Mouse (Mus musculus) liver, embryonic 14.5 days (tissue): ENCODE measurements around the gene Dnase1l2. TPM values are rescaled to one million over a fixed set of nuclear protein-coding genes. Genes with fewer than 3 reads are reported as not detected.

ENCODE experiments used
- ATAC-seq: fragments of 200-750 bp; cut with Nextera tagmentation; 2 replicates; pipeline ENCODE4 v1.8.0; 2017; ENCODE audit warnings: moderate number of reproducible peaks, mild to moderate bottlenecking, moderate library complexity; ENCODE audit not compliant: insufficient read depth
- DNase-seq, 3 experiments: peaks; one replicate each; pipeline ENCODE4 v3.0.0-alpha.2; 2012 to 2013; ENCODE audit warnings: low read depth in 3 of 3, low spot score in 3 of 3
- H3K27ac ChIP-seq: fragments of 300-500 bp; sonication (generic); 2 replicates; pipeline ENCODE4 v1.5.1; 2014; ENCODE audit warnings: moderate library complexity, mild to moderate bottlenecking, control low read depth, inconsistent platforms
- H3K27me3 ChIP-seq: fragments of 300-500 bp; sonication (generic); 2 replicates; pipeline ENCODE4 v1.6.1; 2014; ENCODE audit warnings: mild to moderate bottlenecking, low read length, moderate library complexity; ENCODE audit not compliant: control insufficient read depth, insufficient read depth
- H3K36me3 ChIP-seq: fragments of 300-500 bp; sonication (generic); replicated peaks from 2 replicates; pipeline ENCODE4 v1.6.1; 2014; ENCODE audit warnings: low read depth; ENCODE audit not compliant: control insufficient read depth, insufficient read depth
- H3K4me1 ChIP-seq, 2 experiments: fragments of 200-500 bp in 1 of 2; fragments of 300-500 bp in 1 of 2; sonication (generic) in 1 of 2; replicated peaks; 2 replicates each; pipeline ENCODE4 v1.6.1; 2012 to 2014; ENCODE audit warnings: antibody characterized with exemption in 1 of 2, inconsistent platforms in 1 of 2, low read length in 1 of 2; ENCODE audit not compliant: control insufficient read depth in 2 of 2, insufficient read depth in 2 of 2
- H3K4me2 ChIP-seq: fragments of 300-500 bp; sonication (generic); 2 replicates; pipeline ENCODE4 v1.6.1; 2014; ENCODE audit warnings: low read depth, mild to moderate bottlenecking, control low read depth, moderate library complexity
- H3K4me3 ChIP-seq, 2 experiments: fragments of 200-500 bp in 1 of 2; fragments of 300-500 bp in 1 of 2; sonication (generic) in 1 of 2; 2 replicates each; pipeline ENCODE4 v1.5.1; 2012 to 2014; ENCODE audit warnings: low read depth in 2 of 2, low read length in 2 of 2, mild to moderate bottlenecking in 2 of 2, control low read depth in 1 of 2, inconsistent platforms in 1 of 2, moderate library complexity in 1 of 2; ENCODE audit not compliant: insufficient read depth in 1 of 2
- H3K9ac ChIP-seq: fragments of 300-500 bp; sonication (generic); replicated peaks from 2 replicates; pipeline ENCODE4 v1.6.1; 2014; ENCODE audit warnings: mild to moderate bottlenecking, control low read depth, moderate library complexity
- H3K9me3 ChIP-seq: fragments of 300-500 bp; sonication (generic); 2 replicates; pipeline ENCODE4 v1.6.1; 2016; ENCODE audit warnings: low read length, mixed read lengths; ENCODE audit not compliant: control insufficient read depth
- CTCF ChIP-seq: IDR thresholded peaks from 2 replicates; pipeline ENCODE4 v1.5.1; 2016; ENCODE audit warnings: antibody characterized with exemption, low read depth, control low read depth
- EP300 ChIP-seq: IDR thresholded peaks from 2 replicates; pipeline ENCODE4 v1.6.1; 2016; ENCODE audit warnings: antibody characterized with exemption, low read depth
- WGBS: fragments of 180-500 bp; shearing (Covaris S2); extraction: QIAGEN DNeasy Blood & Tissue Kit; methylation state at CpG from one replicate; pipeline ENCODE4 v1.1.7; 2014; ENCODE audit not compliant: insufficient replicate concordance; 5-methylcytosine and 5-hydroxymethylcytosine counted together
- polyA plus RNA-seq, 2 experiments: library from polyadenylated mRNA; depleted of rRNA in 1 of 2; stranded (reverse) in 1 of 2; unstranded in 1 of 2; fragments of >200 nt; fragmentation: Nextera tagmentation in 1 of 2; extraction: Ambion mirVana in 1 of 2; gene quantifications; 2 replicates each; pipeline versions ENCODE4 v1.2.1 to v1.2.3; 2012 to 2014

Gene Dnase1l2
- polyA plus RNA-seq, 2 experiments = 0.46 to 2.1 TPM

DNA sequence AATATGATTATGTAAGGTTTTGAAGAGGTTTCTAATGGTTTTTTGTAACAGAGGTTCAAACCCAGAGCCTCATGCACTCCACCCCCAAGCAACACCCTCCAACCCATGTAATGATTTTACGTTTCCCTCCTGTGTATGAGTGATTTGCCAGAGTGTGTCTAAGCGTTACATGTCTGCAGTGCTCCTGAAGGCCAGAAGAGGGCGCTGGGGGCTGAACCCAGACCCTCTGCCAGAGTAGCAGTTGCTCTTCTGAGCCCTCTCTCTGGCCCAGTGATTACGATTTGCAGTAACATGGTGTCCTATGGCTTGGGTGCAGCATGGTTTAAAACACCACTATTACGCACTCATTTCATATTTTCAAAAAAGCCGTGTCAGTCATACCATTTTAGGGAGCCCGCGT lies 51.8 kb downstream of the Dnase1l2 start:
- DNase-seq (no peak), ATAC-seq (no peak)
- peaks cover 48% of the 10 kb centered on the region for H3K36me3 ChIP-seq
- 75% methylated on average over 8 of the region's 8 CpGs for WGBS
- no peak overlapping the region for H3K4me3 ChIP-seq
- H3K27me3 ChIP-seq = no peaks in the 10 kb centered on the region
- H3K9me3 ChIP-seq = no peaks in the 10 kb centered on the region
- no peaks in the 10 kb centered on the region for H3K4me1 ChIP-seq
- H3K4me2 ChIP-seq = no peak overlapping the region
- no peak overlapping the region for H3K27ac ChIP-seq
- TF ChIP-seq CTCF (peak; percentile 81), EP300 (no peak)
- no peak overlapping the region for H3K9ac ChIP-seq

Other genes starting within 250 kb of the Dnase1l2 start
- 14.1 TPM in 2 replicates for gene Tbc1d24, start 237.5 kb downstream of the Dnase1l2 start, polyA plus RNA-seq (2012; rRNA removed)
- gene Tbc1d24, start 237.5 kb downstream of the Dnase1l2 start, polyA plus RNA-seq (2014; fragmentation: Nextera tagmentation; extraction: Ambion mirVana) = 4.9 and 5.4 TPM in 2 replicates
- 0.59 and 0.64 TPM in 2 replicates for gene Ntn3, start 233.6 kb downstream of the Dnase1l2 start, polyA plus RNA-seq (2012; rRNA removed)
- gene Ntn3, start 233.6 kb downstream of the Dnase1l2 start, polyA plus RNA-seq (2014; fragmentation: Nextera tagmentation; extraction: Ambion mirVana) = 0.45 and 0.69 TPM in 2 replicates
- gene Tedc2, start 222.3 kb downstream of the Dnase1l2 start, polyA plus RNA-seq (2012; rRNA removed) = 18.3 and 21.1 TPM in 2 replicates
- 7.7 and 7.9 TPM in 2 replicates for gene Tedc2, start 222.3 kb downstream of the Dnase1l2 start, polyA plus RNA-seq (2014; fragmentation: Nextera tagmentation; extraction: Ambion mirVana)
- 34.0 and 36.9 TPM in 2 replicates for gene Ccnf, start 191.6 kb downstream of the Dnase1l2 start, polyA plus RNA-seq (2012; rRNA removed)
- 69.5 and 71.7 TPM in 2 replicates for gene Ccnf, start 191.6 kb downstream of the Dnase1l2 start, polyA plus RNA-seq (2014; fragmentation: Nextera tagmentation; extraction: Ambion mirVana)
- gene Abca17, start 92.0 kb downstream of the Dnase1l2 start, polyA plus RNA-seq (2012; rRNA removed) = 0.04 TPM in 1 of 2 replicates, not detected in the other
- not detected in 2 replicates for gene Abca17, start 92.0 kb downstream of the Dnase1l2 start, polyA plus RNA-seq (2014; fragmentation: Nextera tagmentation; extraction: Ambion mirVana)
- 14.4 and 14.8 TPM in 2 replicates for gene Abca3, start 91.2 kb downstream of the Dnase1l2 start, polyA plus RNA-seq (2012; rRNA removed)
- 12.5 and 14.4 TPM in 2 replicates for gene Abca3, start 91.2 kb downstream of the Dnase1l2 start, polyA plus RNA-seq (2014; fragmentation: Nextera tagmentation; extraction: Ambion mirVana)
- gene Rnps1, start 28.5 kb downstream of the Dnase1l2 start, polyA plus RNA-seq (2012; rRNA removed) = 91.5 and 114 TPM in 2 replicates
- 90.6 and 96.3 TPM in 2 replicates for gene Rnps1, start 28.5 kb downstream of the Dnase1l2 start, polyA plus RNA-seq (2014; fragmentation: Nextera tagmentation; extraction: Ambion mirVana)
- 42.3 and 48.3 TPM in 2 replicates for gene Eci1, start 16.5 kb downstream of the Dnase1l2 start, polyA plus RNA-seq (2012; rRNA removed)
- 56.4 and 64.7 TPM in 2 replicates for gene Eci1, start 16.5 kb downstream of the Dnase1l2 start, polyA plus RNA-seq (2014; fragmentation: Nextera tagmentation; extraction: Ambion mirVana)
- 17.1 and 19.9 TPM in 2 replicates for gene E4f1, start 27.2 kb upstream of the Dnase1l2 start, polyA plus RNA-seq (2012; rRNA removed)
- 4.5 and 5.0 TPM in 2 replicates for gene E4f1, start 27.2 kb upstream of the Dnase1l2 start, polyA plus RNA-seq (2014; fragmentation: Nextera tagmentation; extraction: Ambion mirVana)
- gene Pgp, start 27.3 kb upstream of the Dnase1l2 start, polyA plus RNA-seq (2012; rRNA removed) = 37.9 and 38.2 TPM in 2 replicates
- gene Pgp, start 27.3 kb upstream of the Dnase1l2 start, polyA plus RNA-seq (2014; fragmentation: Nextera tagmentation; extraction: Ambion mirVana) = 70.4 and 76.7 TPM in 2 replicates
- 0.29 and 0.30 TPM in 2 replicates for gene Bricd5, start 30.8 kb upstream of the Dnase1l2 start, polyA plus RNA-seq (2012; rRNA removed)
- gene Bricd5, start 30.8 kb upstream of the Dnase1l2 start, polyA plus RNA-seq (2014; fragmentation: Nextera tagmentation; extraction: Ambion mirVana) = 0.23 TPM in 1 of 2 replicates, not detected in the other
- 13.5 and 18.5 TPM in 2 replicates for gene Mlst8, start 36.0 kb upstream of the Dnase1l2 start, polyA plus RNA-seq (2012; rRNA removed)
- gene Mlst8, start 36.0 kb upstream of the Dnase1l2 start, polyA plus RNA-seq (2014; fragmentation: Nextera tagmentation; extraction: Ambion mirVana) = 9.6 and 11.2 TPM in 2 replicates
- 0.09 and 0.11 TPM in 2 replicates for gene Caskin1, start 45.5 kb upstream of the Dnase1l2 start, polyA plus RNA-seq (2012; rRNA removed)
- gene Caskin1, start 45.5 kb upstream of the Dnase1l2 start, polyA plus RNA-seq (2014; fragmentation: Nextera tagmentation; extraction: Ambion mirVana) = 0.08 TPM in 2 replicates
- gene Traf7, start 84.8 kb upstream of the Dnase1l2 start, polyA plus RNA-seq (2012; rRNA removed) = 55.4 and 64.2 TPM in 2 replicates
- gene Traf7, start 84.8 kb upstream of the Dnase1l2 start, polyA plus RNA-seq (2014; fragmentation: Nextera tagmentation; extraction: Ambion mirVana) = 25.6 and 29.4 TPM in 2 replicates
- gene Rab26, start 91.1 kb upstream of the Dnase1l2 start, polyA plus RNA-seq (2012; rRNA removed) = 0.21 and 0.28 TPM in 2 replicates
- gene Rab26, start 91.1 kb upstream of the Dnase1l2 start, polyA plus RNA-seq (2014; fragmentation: Nextera tagmentation; extraction: Ambion mirVana) = 0.95 and 1.0 TPM in 2 replicates
- gene Pkd1, start 106.7 kb upstream of the Dnase1l2 start, polyA plus RNA-seq (2012; rRNA removed) = 3.4 and 4.0 TPM in 2 replicates
- 1.8 and 2.9 TPM in 2 replicates for gene Pkd1, start 106.7 kb upstream of the Dnase1l2 start, polyA plus RNA-seq (2014; fragmentation: Nextera tagmentation; extraction: Ambion mirVana)
- gene Tsc2, start 189.5 kb upstream of the Dnase1l2 start, polyA plus RNA-seq (2012; rRNA removed) = 17.0 and 21.4 TPM in 2 replicates
- 17.6 and 23.8 TPM in 2 replicates for gene Tsc2, start 189.5 kb upstream of the Dnase1l2 start, polyA plus RNA-seq (2014; fragmentation: Nextera tagmentation; extraction: Ambion mirVana)
- gene Nthl1, start 189.6 kb upstream of the Dnase1l2 start, polyA plus RNA-seq (2012; rRNA removed) = 6.2 and 6.6 TPM in 2 replicates
- 5.9 and 6.1 TPM in 2 replicates for gene Nthl1, start 189.6 kb upstream of the Dnase1l2 start, polyA plus RNA-seq (2014; fragmentation: Nextera tagmentation; extraction: Ambion mirVana)
- 5.5 and 5.7 TPM in 2 replicates for gene Slc9a3r2, start 207.2 kb upstream of the Dnase1l2 start, polyA plus RNA-seq (2012; rRNA removed)
- gene Slc9a3r2, start 207.2 kb upstream of the Dnase1l2 start, polyA plus RNA-seq (2014; fragmentation: Nextera tagmentation; extraction: Ambion mirVana) = 8.1 and 9.9 TPM in 2 replicates
- gene Npw, start 215.4 kb upstream of the Dnase1l2 start, polyA plus RNA-seq (2012; rRNA removed) = 0.27 TPM in 1 of 2 replicates, not detected in the other
- 0.29 TPM in 1 of 2 replicates, not detected in the other for gene Npw, start 215.4 kb upstream of the Dnase1l2 start, polyA plus RNA-seq (2014; fragmentation: Nextera tagmentation; extraction: Ambion mirVana)
- gene Zfp598, start 226.6 kb upstream of the Dnase1l2 start, polyA plus RNA-seq (2012; rRNA removed) = 21.3 and 23.8 TPM in 2 replicates
- gene Zfp598, start 226.6 kb upstream of the Dnase1l2 start, polyA plus RNA-seq (2014; fragmentation: Nextera tagmentation; extraction: Ambion mirVana) = 10.7 and 14.5 TPM in 2 replicates
- gene Syngr3, start 246.8 kb upstream of the Dnase1l2 start, polyA plus RNA-seq (2012; rRNA removed) = 0.06 and 0.14 TPM in 2 replicates
- gene Syngr3, start 246.8 kb upstream of the Dnase1l2 start, polyA plus RNA-seq (2014; fragmentation: Nextera tagmentation; extraction: Ambion mirVana) = 0.08 TPM in 1 of 2 replicates, not detected in the other